Mouse (Mus musculus): ENCODE results near the gene Bend3. TPM values are rescaled to one million over a fixed set of nuclear protein-coding genes. Genes with fewer than 3 reads are reported as not detected.
"Not testable (repeated sequence)": the region's sequence is repeated elsewhere in the genome, so short reads cannot be mapped to it uniquely, and the experiment has no call there.

Gene Bend3
- total RNA-seq, 4 experiments from 2014 or later, result 4.6 to 7.2 (median 6.1) TPM

DNA sequence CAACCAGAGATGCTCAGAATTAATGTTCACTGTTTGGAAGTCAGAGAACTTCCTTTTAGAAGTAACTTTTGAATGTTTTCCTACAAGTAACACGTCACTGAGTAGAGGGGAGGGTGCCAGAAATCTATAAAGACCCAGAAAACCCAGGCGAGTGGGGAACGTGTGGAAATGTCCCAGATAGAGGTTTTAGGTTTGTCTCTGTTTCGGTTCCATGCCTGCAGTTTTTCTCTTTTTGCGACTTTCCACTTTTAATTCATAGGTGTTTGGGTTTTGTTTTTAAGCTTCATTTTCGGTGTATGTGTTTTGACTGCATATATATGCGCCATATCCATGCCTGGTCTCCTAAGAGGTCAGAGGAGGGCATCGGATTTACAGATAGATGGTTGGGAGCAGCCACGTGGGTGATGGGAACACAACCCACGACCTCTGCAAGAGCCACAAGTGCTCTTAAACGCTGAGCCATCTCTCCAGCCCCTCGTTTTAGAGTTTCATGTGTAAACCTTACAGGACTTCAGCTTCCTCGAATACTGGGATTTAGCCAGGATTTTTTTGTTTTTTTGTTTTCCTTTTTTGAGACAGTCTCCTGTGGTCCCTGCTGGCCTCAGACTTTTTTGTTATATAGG, 1.7 kb downstream of the Bend3 start:
- no peak for DNase-seq (ENCODE audit: low spot score in 2 of 2)

DNA sequence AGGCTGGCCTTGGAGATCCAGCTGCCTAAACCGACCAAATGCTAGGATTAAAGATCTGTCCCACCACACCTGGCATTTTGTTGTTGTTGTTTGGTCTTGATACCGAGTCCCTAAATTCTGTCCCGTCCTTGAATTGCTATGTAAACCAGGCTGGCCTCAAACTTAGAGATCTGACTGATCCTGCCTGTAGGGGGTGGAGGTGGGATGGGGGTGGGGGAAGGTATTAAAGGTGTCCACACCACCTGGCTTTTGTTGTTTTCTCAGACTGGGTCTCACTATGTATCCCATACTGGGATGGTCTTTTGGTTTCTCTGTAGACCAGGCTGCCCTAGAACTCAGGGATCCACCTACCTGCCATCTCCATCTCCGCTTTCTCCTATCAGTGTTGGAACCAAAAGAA, 2.5 kb downstream of the Bend3 start:
- no peak for DNase-seq (ENCODE audit: low spot score in 2 of 2)

GRCm38 (mm10) chr10:43482021-43482420, 3.4 kb downstream of the Bend3 start:
- no peak for DNase-seq (ENCODE audit: low spot score in 2 of 2)

DNA sequence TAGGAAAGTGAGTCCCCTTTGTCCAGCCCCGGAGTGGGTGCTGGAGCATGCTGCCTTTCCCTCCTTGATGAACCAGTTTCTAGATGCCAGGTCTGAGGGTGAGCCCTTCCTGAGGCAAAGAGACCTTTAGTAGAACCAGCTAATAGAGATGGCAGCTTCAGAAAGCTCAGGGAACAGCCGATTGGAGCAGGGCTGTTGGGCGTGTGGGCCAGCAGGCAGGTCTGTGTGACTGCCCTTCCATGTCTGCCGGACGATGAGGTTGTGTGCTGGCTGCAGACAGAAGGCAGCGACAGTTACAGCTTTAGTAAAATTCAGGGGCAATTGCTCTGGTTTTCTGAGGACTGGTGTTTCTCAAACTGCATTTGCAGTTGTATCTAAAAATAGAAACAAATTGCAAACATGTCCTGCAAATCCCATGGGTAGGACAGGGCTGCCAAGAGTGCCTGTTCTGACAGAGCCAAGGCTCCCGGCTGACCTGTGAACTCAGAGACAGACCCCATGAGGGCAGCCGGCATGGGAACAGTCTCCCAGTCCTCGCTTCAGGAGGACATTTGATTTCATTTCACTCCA, 4.9 kb downstream of the Bend3 start:
- no peak for DNase-seq (ENCODE audit: low spot score in 2 of 2)

GRCm38 (mm10) chr10:43485751-43486268, 7.2 kb downstream of the Bend3 start:
- no peak for DNase-seq (ENCODE audit: low spot score in 2 of 2)

DNA sequence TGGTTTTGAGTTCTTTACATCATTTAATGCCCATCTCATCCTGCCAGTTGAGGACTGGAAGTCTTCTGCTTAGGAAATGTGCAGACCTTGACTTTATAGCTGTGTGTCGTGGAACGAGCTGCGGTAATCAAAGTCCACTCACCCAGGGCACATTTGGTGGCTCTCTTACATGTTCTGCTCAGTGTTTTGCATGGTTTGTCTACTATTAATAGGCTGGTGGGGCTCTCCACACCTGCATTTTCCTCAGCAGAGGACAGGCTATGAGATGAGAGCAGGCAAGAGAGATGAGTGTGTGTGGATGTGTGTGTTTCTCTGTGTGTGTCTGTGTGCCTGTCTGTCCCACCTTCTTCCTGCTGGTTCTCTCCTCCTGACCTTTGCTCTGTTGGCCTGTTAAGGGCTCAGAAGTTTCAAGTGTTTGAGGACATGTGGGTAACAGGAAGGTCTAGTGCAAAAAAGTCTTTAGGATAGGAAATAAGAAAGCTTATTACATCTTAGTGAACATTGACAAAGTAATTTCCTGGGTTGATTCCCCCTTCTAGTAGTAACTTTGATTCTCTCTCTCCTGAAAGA, 8.9 kb downstream of the Bend3 start:
- no peak for DNase-seq (ENCODE audit: low spot score in 2 of 2)

GRCm38 (mm10) chr10:43488258-43488657, 9.6 kb downstream of the Bend3 start:
- no peak for DNase-seq (ENCODE audit: low spot score in 2 of 2)

DNA sequence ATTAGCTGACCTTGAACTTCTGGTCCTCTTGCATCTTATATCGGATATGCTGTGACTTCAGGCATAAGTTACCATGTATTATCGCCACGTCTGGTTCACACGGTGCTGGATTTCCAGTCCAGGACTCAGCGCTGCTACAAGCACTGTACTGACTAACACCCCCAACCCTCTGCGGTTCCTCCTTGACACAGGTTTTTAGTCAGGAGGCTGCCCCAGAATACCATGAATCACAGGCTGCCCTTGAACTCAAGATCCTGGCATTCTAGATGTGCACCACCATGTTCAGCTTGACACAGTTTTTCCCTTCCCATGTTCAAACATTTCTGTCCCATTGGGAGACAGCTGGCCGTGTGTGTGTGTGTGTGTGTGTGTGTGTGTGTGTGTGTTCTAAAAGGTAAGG, 10.5 kb downstream of the Bend3 start:
- DNase-seq (ENCODE audit: low spot score in 2 of 2), result no peak

GRCm38 (mm10) chr10:43489550-43489949, 10.9 kb downstream of the Bend3 start:
- DNase-seq (ENCODE audit: low spot score in 2 of 2), result no peak

- no peak for DNase-seq (ENCODE audit: low spot score in 2 of 2)
These were observed 11.4 kb downstream of the Bend3 start for GRCm38 (mm10) chr10:43490034-43490433.

DNA sequence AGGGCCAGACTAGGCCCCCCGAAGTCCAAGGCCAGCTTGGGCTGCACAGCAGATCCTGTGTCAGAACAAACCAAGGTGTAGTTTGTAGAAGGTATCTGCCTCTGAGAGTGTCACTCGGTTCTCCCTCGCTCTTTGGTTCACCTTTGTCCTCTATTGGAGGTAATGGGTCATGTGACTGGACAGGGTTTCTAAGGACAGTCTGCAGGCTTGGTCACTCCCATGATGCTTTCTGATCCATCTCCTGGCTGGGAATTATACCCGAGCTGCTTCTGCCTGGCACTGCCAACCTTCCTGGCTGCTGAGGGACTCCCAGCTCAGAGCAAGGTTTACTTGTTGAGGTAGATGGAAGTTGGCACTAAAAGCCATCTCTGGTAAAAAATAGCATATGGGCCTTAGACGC, 12.2 kb downstream of the Bend3 start:
- DNase-seq (ENCODE audit: low spot score in 2 of 2), result no peak

GRCm38 (mm10) chr10:43502599-43502998, 24.0 kb downstream of the Bend3 start:
- DNase-seq (ENCODE audit: low spot score in 2 of 2), result no peak

GRCm38 (mm10) chr10:43504291-43504690, 25.7 kb downstream of the Bend3 start:
- no peak for DNase-seq (ENCODE audit: low spot score in 2 of 2)

DNA sequence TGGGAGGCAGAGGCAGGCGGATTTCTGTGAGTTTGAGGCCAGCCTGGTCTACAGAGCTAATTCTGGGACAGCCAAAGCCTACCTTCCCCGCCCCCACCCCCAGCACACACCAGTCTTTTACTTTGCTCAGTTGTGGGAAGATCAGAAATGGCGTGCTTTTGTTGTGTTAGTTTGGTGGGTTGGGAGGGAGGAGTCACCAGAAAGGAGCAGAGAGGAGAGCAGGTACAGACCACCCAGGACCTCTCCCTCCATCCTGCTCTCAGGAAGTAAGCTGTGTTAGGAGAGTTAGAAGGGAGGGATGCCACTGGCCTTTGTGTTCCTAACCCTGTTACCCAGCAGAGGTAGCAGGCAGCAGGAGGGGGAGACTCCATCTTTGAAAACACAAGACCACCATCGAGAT, 28.4 kb downstream of the Bend3 start:
- DNase-seq (ENCODE audit: low spot score in 2 of 2), result no peak

DNA sequence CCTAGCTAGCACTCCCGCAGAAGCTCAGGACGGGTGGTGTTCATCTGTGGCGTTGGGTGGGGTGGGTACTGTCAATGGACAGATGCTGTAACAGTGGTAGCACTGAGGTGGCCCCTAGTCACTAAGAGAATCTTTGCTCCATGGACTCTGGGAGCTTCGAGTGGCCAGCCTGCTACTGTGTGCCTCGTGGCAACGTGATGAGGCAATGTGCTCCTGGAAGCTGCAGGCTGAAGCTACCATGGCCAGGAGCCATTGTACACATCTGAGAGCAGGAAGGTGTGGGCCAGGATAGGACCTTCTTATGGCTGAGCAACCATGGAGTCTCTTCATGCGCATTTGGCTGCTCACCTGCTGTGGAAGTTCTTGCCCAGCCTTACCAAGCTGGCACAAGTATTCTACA, 30.6 kb downstream of the Bend3 start:
- DNase-seq (ENCODE audit: low spot score in 2 of 2), result no peak

- no peak for DNase-seq (ENCODE audit: low spot score in 2 of 2)
These were observed 34.3 kb downstream of the Bend3 start for GRCm38 (mm10) chr10:43512976-43513375.

GRCm38 (mm10) chr10:43516992-43517660, 38.5 kb downstream of the Bend3 start:
- DNase-seq (ENCODE audit: low spot score in 2 of 2), result no peak

DNA sequence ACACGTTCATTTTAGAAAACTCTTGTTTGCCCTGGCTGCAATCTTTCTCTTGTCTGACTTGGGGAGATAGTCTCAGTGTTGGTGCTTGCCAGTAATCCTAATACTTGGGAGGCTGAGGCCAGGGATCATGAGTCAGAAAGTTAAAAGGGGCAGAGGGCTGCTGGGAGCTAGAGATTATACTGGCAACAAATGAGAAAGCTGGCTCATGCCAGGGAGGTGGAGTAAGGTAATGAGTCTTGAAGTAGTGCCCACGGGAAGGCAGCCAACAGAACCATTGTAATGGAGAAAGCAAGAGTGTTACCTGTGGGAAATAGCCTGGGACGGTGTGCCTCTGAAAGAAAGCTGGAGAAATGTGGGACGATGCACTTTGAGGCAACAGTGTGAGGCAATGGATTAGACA, 39.2 kb downstream of the Bend3 start:
- DNase-seq (ENCODE audit: low spot score in 2 of 2), result no peak

DNA sequence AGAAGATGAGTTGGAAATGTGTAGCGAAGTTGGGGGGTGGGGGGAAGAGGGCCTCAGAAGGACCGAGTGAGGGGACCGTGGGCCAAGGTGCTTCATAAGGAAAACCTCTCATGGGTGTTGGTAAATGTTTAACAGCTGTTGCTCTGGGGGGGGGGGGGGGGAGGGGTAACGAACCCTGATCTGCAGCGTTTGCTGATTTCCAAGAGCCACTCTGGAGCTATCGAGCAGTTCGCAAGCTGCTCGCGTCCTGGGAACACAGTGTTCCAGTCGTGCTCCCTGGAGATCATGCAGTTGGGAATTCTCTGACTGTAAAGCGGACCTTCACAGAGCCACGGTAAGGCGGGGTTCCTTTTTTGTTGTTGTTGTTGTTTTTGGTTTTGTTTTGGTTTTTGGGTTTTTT, 39.7 kb downstream of the Bend3 start:
- DNase-seq (ENCODE audit: low spot score in 2 of 2), result no peak

GRCm38 (mm10) chr10:43519977-43520376, 41.3 kb downstream of the Bend3 start:
- no peak for DNase-seq (ENCODE audit: low spot score in 2 of 2)

GRCm38 (mm10) chr10:43523931-43524330, 45.3 kb downstream of the Bend3 start, which contains the start of gene Gm9803:
Gm9803 (plus strand) TSS chr10:43524084.
- not testable (repeated sequence) for DNase-seq (ENCODE audit: low spot score in 2 of 2)

Data from layer of hippocampus, adult 8-10 months (tissue).